Mouse (Mus musculus): Measurements from ENCODE around the gene C3. TPM values are rescaled to one million over a fixed set of nuclear protein-coding genes. Genes with fewer than 3 reads are reported as not detected.

C3 gene
- polyA plus RNA-seq, 1 experiment from 2014 or later = 8.2 TPM

DNA sequence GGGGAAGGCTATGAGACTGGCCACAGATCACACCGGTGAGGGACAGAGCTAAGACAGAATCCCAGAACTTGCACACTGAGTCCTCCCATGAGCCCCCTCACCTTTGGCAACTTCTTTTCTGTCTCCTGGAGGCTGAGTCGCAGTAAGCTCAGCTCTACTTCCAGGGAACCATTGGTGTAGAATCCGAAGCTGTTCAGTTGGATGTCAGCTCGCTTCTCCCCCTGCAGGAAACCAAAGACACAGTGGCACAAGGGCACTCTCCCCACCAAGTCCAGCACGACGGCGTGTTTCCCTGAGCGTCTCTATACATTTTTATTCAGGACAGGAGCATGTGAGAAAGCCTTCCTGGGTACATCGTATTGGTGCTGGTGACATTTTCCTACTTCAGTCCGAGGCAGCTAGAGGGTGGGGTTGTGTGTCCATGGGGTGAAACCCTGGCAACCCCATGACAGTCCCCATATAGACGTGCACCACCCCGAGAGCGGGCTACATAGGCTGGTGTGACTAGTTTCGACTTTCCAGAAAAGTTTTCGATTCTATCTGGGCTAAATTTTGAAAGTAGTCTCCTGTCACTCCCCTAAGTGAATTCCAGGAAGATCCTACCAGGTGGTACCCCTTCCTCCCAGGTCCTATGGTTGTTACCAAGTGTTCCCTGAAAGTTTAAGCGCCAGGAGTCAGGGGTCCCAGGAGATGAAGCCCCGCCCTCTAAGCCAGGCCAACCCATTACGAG, 18.9 kb upstream of the C3 start:
- peak overlapping the region; percentile 92 for H3K27ac ChIP-seq (ENCODE audit: low read length)
- no peaks in the 10 kb centered on the region for H3K27me3 ChIP-seq (replicated peaks; ENCODE audit: control insufficient read depth, insufficient read depth, low read length)
- H3K9me3 ChIP-seq (ENCODE audit: control insufficient read depth, low read length) = no peaks in the 10 kb centered on the region
- WGBS = 4% methylated on average over 18 of the region's 18 CpGs
- peak overlapping the region; percentile 88 for H3K4me3 ChIP-seq (ENCODE audit: low read length)
- H3K4me2 ChIP-seq (ENCODE audit: low read depth, low read length) = peak overlapping the region; percentile 84
- peak overlapping the region; percentile 95 for H3K9ac ChIP-seq (ENCODE audit: low read depth, low read length)
- H3K36me3 ChIP-seq (ENCODE audit: control insufficient read depth, insufficient read depth, low read length) = peaks cover 11% of the 10 kb centered on the region
- no peak for ATAC-seq
- H3K4me1 ChIP-seq (ENCODE audit: control insufficient read depth, insufficient read depth, low read length) = peaks cover 21% of the 10 kb centered on the region

GRCm38 (mm10) chr17:57245311-57245929, 17.5 kb upstream of the C3 start:
- H3K9ac ChIP-seq (ENCODE audit: low read depth, low read length) = no peak overlapping the region
- whole genome bisulfite sequencing = 90% methylated on average over 10 of the region's 10 CpGs

GRCm38 (mm10) chr17:57243650-57244370, 15.9 kb upstream of the C3 start:
- Histone ChIP-seq H3K4me3 (ENCODE audit: low read length) (no peak overlapping the region), H3K4me1 (ENCODE audit: control insufficient read depth, insufficient read depth, low read length) (peaks cover 12% of the 10 kb centered on the region), H3K36me3 (ENCODE audit: control insufficient read depth, insufficient read depth, low read length) (peaks cover 16% of the 10 kb centered on the region), H3K4me2 (ENCODE audit: low read depth, low read length) (no peak overlapping the region), H3K9me3 (ENCODE audit: control insufficient read depth, low read length) (no peaks in the 10 kb centered on the region), H3K9ac (ENCODE audit: low read depth, low read length) (no peak overlapping the region), H3K27ac (ENCODE audit: low read length) (no peak overlapping the region), H3K27me3 (replicated peaks; ENCODE audit: control insufficient read depth, insufficient read depth, low read length) (no peaks in the 10 kb centered on the region)
- no peak for ATAC-seq
- WGBS = 75% methylated on average over 10 of the region's 10 CpGs

More at GRCm38 (mm10) chr17:57245311-57245929, 17.5 kb upstream of the C3 start:
- Histone ChIP-seq H3K27me3 (replicated peaks; ENCODE audit: control insufficient read depth, insufficient read depth, low read length) (no peaks in the 10 kb centered on the region), H3K36me3 (ENCODE audit: control insufficient read depth, insufficient read depth, low read length) (peaks cover 16% of the 10 kb centered on the region), H3K4me2 (ENCODE audit: low read depth, low read length) (no peak overlapping the region), H3K4me1 (ENCODE audit: control insufficient read depth, insufficient read depth, low read length) (peaks cover 15% of the 10 kb centered on the region), H3K4me3 (ENCODE audit: low read length) (no peak overlapping the region), H3K27ac (ENCODE audit: low read length) (no peak overlapping the region), H3K9me3 (ENCODE audit: control insufficient read depth, low read length) (no peaks in the 10 kb centered on the region)
- ATAC-seq = no peak

DNA sequence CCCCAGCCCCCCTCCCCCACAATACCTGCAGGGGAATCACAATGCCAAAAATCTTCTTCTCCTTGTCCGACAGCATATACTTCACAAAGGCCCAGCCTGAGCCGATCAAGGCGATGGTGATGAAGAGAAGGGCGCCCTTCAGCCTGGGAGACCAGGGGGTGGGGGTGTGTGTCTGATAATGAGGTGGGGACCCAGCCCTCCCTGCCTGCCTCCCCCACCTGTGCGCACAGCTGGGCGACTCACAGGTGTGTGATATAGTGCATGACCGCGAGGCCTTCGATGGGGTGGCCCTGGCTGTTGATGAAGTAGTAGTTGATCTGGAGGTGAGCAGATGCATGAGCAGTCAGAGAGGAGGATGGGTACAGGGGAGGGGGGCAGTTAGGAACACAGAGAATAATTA, 9.2 kb upstream of the C3 start:
- H3K4me1 ChIP-seq (ENCODE audit: control insufficient read depth, insufficient read depth, low read length) = peaks cover 3% of the 10 kb centered on the region; the same call in 1 of the 2 replicates
- H3K9me3 ChIP-seq (ENCODE audit: control insufficient read depth, low read length) = no peaks in the 10 kb centered on the region
- no peak overlapping the region for H3K27ac ChIP-seq (ENCODE audit: low read length)
- H3K9ac ChIP-seq (ENCODE audit: low read depth, low read length) = no peak overlapping the region
- H3K4me2 ChIP-seq (ENCODE audit: low read depth, low read length) = no peak overlapping the region
- no peak overlapping the region for H3K4me3 ChIP-seq (ENCODE audit: low read length)
- no peak for ATAC-seq
- H3K27me3 ChIP-seq (replicated peaks; ENCODE audit: control insufficient read depth, insufficient read depth, low read length) = no peaks in the 10 kb centered on the region
- 87% methylated on average over 9 of the region's 9 CpGs for WGBS
- H3K36me3 ChIP-seq (ENCODE audit: control insufficient read depth, insufficient read depth, low read length) = peaks cover 32% of the 10 kb centered on the region

GRCm38 (mm10) chr17:57235803-57236202, 7.9 kb upstream of the C3 start:
- H3K9ac ChIP-seq (ENCODE audit: low read depth, low read length) = no peak overlapping the region; the same call in 1 of the 2 replicates
- peak overlapping the region; percentile 46 for H3K4me3 ChIP-seq (ENCODE audit: low read length)
- H3K4me2 ChIP-seq (ENCODE audit: low read depth, low read length) = peak overlapping the region; percentile 30
- ATAC-seq = no peak
- no peak overlapping the region for H3K27ac ChIP-seq (ENCODE audit: low read length)
- peaks cover 27% of the 10 kb centered on the region for H3K36me3 ChIP-seq (ENCODE audit: control insufficient read depth, insufficient read depth, low read length)
- H3K27me3 ChIP-seq (replicated peaks; ENCODE audit: control insufficient read depth, insufficient read depth, low read length) = no peaks in the 10 kb centered on the region
- no peaks in the 10 kb centered on the region for H3K9me3 ChIP-seq (ENCODE audit: control insufficient read depth, low read length)
- WGBS = 75% methylated on average over 5 of the region's 5 CpGs
- peaks cover 12% of the 10 kb centered on the region for H3K4me1 ChIP-seq (ENCODE audit: control insufficient read depth, insufficient read depth, low read length)

DNA sequence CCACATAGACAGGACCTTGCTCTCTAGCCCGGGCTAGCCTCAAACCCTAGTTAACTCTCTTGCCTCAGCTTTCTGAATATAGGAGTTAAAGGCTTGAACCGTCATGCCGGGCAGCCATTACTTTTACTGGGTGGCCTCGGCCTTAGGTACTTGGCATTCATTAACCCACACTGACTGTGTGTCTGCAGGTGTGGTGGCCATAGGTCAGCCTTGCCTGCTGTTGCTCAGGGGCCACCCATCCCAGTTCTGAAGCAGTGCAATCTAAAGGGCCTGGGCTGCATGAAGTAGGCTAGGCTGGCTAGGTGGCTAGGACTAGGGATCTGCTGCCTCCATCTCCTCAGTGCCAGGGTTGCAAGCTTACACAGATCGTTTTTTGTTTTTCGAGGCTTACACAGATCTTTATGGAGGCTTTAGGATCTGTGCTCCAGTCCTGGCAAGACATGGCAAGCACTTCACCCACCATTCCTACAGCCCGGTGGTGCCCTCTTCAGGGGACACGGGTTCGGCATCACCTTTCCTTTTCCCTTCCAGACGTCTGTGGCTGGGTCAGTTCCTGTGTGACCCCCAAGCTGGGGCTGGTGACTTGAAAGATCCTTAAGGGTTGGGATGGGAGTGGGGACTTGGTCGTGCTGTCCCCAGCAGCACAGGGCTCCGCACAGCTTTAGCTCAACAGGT, 6.5 kb upstream of the C3 start:
- WGBS = 60% methylated on average over 12 of the region's 12 CpGs
- peak overlapping the region; percentile 86 for H3K27ac ChIP-seq (ENCODE audit: low read length)
- peak overlapping the region; percentile 30 for H3K4me2 ChIP-seq (ENCODE audit: low read depth, low read length)

GRCm38 (mm10) chr17:57233038-57233437, 5.1 kb upstream of the C3 start:
- peak overlapping the region; percentile 86 for H3K27ac ChIP-seq (ENCODE audit: low read length)
- H3K4me1 ChIP-seq (ENCODE audit: control insufficient read depth, insufficient read depth, low read length) = peaks cover 17% of the 10 kb centered on the region
- peak overlapping the region; percentile 46 for H3K4me3 ChIP-seq (ENCODE audit: low read length)
- peak overlapping the region; percentile 69 for H3K9ac ChIP-seq (ENCODE audit: low read depth, low read length)
- 35% methylated on average over 7 of the region's 7 CpGs for WGBS
- H3K4me2 ChIP-seq (ENCODE audit: low read depth, low read length) = peak overlapping the region; percentile 30
- H3K36me3 ChIP-seq (ENCODE audit: control insufficient read depth, insufficient read depth, low read length) = peaks cover 26% of the 10 kb centered on the region
- H3K9me3 ChIP-seq (ENCODE audit: control insufficient read depth, low read length) = no peaks in the 10 kb centered on the region
- H3K27me3 ChIP-seq (replicated peaks; ENCODE audit: control insufficient read depth, insufficient read depth, low read length) = no peaks in the 10 kb centered on the region
- peak; percentile 80 for ATAC-seq

More for the DNA sequence above, 6.5 kb upstream of the C3 start:
- H3K9ac ChIP-seq (ENCODE audit: low read depth, low read length) = peak overlapping the region; percentile 69
- H3K4me3 ChIP-seq (ENCODE audit: low read length) = peak overlapping the region; percentile 46
- peaks cover 17% of the 10 kb centered on the region for H3K4me1 ChIP-seq (ENCODE audit: control insufficient read depth, insufficient read depth, low read length)
- peaks cover 27% of the 10 kb centered on the region for H3K36me3 ChIP-seq (ENCODE audit: control insufficient read depth, insufficient read depth, low read length)
- no peaks in the 10 kb centered on the region for H3K9me3 ChIP-seq (ENCODE audit: control insufficient read depth, low read length)
- peak; percentile 84 for ATAC-seq
- H3K27me3 ChIP-seq (replicated peaks; ENCODE audit: control insufficient read depth, insufficient read depth, low read length) = no peaks in the 10 kb centered on the region

DNA sequence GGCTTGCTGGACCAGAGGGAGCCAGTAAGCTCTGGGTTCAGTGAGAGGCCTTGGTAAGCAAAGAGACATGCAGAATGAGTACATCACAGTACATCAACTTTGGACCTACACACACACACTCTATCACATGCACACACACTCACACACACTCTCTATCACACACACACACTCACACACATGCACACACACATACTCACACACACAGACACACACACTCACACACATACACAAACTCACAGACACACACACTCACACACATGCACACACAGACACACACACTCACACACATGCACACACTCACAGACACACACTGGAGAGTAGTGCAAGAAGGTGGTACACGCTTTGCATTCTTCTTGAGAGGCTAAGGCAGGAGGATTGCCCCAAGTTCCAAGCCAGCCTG, 4.3 kb upstream of the C3 start:
- Histone ChIP-seq H3K9me3 (ENCODE audit: control insufficient read depth, low read length) (no peaks in the 10 kb centered on the region), H3K4me1 (ENCODE audit: control insufficient read depth, insufficient read depth, low read length) (peaks cover 17% of the 10 kb centered on the region), H3K4me3 (ENCODE audit: low read length) (no peak overlapping the region), H3K9ac (ENCODE audit: low read depth, low read length) (no peak overlapping the region), H3K27ac (ENCODE audit: low read length) (peak overlapping the region; percentile 86; the same call in 1 of the 2 replicates), H3K36me3 (ENCODE audit: control insufficient read depth, insufficient read depth, low read length) (peaks cover 17% of the 10 kb centered on the region), H3K4me2 (ENCODE audit: low read depth, low read length) (no peak overlapping the region), H3K27me3 (replicated peaks; ENCODE audit: control insufficient read depth, insufficient read depth, low read length) (no peaks in the 10 kb centered on the region)
- 86% methylated on average over 1 of the region's 1 CpGs for WGBS
- no peak for ATAC-seq

DNA sequence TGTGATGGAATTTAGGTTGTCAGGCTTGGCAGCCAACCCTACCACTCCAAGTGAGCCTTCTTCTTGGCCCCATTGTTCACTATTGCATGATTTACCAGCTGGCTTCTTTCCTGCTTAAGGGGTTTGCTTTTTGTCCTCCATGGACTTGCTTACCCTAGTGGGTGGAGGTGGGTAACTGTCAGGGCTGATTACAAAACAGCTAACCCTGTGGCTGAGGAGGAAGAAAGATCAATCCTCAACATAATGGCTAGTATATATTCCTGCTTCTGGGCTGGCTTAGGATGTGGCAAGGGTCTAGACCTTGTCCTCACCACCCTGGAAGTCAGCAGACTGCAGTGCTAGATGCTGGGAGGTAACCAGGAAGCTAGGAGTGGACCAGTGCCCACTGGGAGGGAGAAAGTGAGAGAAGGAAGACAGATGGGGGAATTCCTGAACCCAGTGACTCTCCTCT, 3.4 kb upstream of the C3 start:
- Histone ChIP-seq H3K9ac (ENCODE audit: low read depth, low read length) (no peak overlapping the region), H3K27me3 (replicated peaks; ENCODE audit: control insufficient read depth, insufficient read depth, low read length) (no peaks in the 10 kb centered on the region), H3K9me3 (ENCODE audit: control insufficient read depth, low read length) (no peaks in the 10 kb centered on the region), H3K36me3 (ENCODE audit: control insufficient read depth, insufficient read depth, low read length) (peaks cover 9% of the 10 kb centered on the region; the same call in 1 of the 2 replicates), H3K4me2 (ENCODE audit: low read depth, low read length) (no peak overlapping the region), H3K4me1 (ENCODE audit: control insufficient read depth, insufficient read depth, low read length) (peaks cover 17% of the 10 kb centered on the region), H3K4me3 (ENCODE audit: low read length) (no peak overlapping the region), H3K27ac (ENCODE audit: low read length) (peak overlapping the region; percentile 42)
- no peak for ATAC-seq

All from intestine, embryonic 16.5 days (tissue).